Mouse (Mus musculus) CD4-positive helper T cell, adult 2 months (primary cell): ENCODE measurements at regions not wholly inside any gene's neighbourhood (a gene's known extent, or its start where the extent isn't known, plus 50 kb on each side); places are given as distances from the start of the nearest gene placed in this dataset.

Source experiments
- DNase-seq: peaks from one replicate; pipeline ENCODE4 v3.0.0-alpha.2; 2012; ENCODE audit warnings: low read depth, missing footprints, low spot score

- DNase-seq, result no peak
Measured at GRCm38 (mm10) chr14:101382838-101383237, 182.7 kb upstream of the Prr30 start.

GRCm38 (mm10) chr14:101381943-101382342 lies 181.8 kb upstream of the Prr30 start:
- no peak for DNase-seq

- no peak for DNase-seq
Measured at GRCm38 (mm10) chr14:101379663-101380006, 179.5 kb upstream of the Prr30 start.

- DNase-seq, result peak; percentile 6
Measured at GRCm38 (mm10) chr14:101378965-101379662, 179.0 kb upstream of the Prr30 start.

- no peak for DNase-seq
Measured at GRCm38 (mm10) chr14:101378545-101378944, 178.4 kb upstream of the Prr30 start.

- DNase-seq, result no peak
Measured at GRCm38 (mm10) chr14:101376690-101377089, 176.6 kb upstream of the Prr30 start.

- no peak for DNase-seq
Measured at GRCm38 (mm10) chr14:101375833-101376232, 175.7 kb upstream of the Prr30 start.

- DNase-seq, result no peak
Measured at GRCm38 (mm10) chr14:101373864-101374263, 173.7 kb upstream of the Prr30 start.

- no peak for DNase-seq
Measured at GRCm38 (mm10) chr14:101359860-101360259, 159.7 kb upstream of the Prr30 start.

GRCm38 (mm10) chr14:101353009-101353378 lies 152.9 kb upstream of the Prr30 start:
- no peak for DNase-seq

GRCm38 (mm10) chr14:101352046-101353008 lies 152.2 kb upstream of the Prr30 start:
- no peak for DNase-seq

GRCm38 (mm10) chr14:101340331-101340730 lies 140.2 kb upstream of the Prr30 start:
- DNase-seq, result no peak

GRCm38 (mm10) chr14:101332015-101332414 lies 131.9 kb upstream of the Prr30 start:
- DNase-seq, result no peak

- no peak for DNase-seq
Measured at GRCm38 (mm10) chr14:101327421-101327820, 127.3 kb upstream of the Prr30 start.

GRCm38 (mm10) chr14:101326477-101326941 lies 126.4 kb upstream of the Prr30 start:
- no peak for DNase-seq

GRCm38 (mm10) chr14:101323361-101323760 lies 123.2 kb upstream of the Prr30 start:
- no peak for DNase-seq

GRCm38 (mm10) chr14:101307920-101308319 lies 107.8 kb upstream of the Prr30 start:
- DNase-seq, result no peak

GRCm38 (mm10) chr14:101304487-101305032 lies 104.4 kb upstream of the Prr30 start:
- no peak for DNase-seq

- no peak for DNase-seq
Measured at GRCm38 (mm10) chr14:101297841-101298240, 97.7 kb upstream of the Prr30 start.

- DNase-seq, result no peak
Measured at GRCm38 (mm10) chr14:101294693-101295092, 94.6 kb upstream of the Prr30 start.

GRCm38 (mm10) chr14:101287755-101288154 lies 87.6 kb upstream of the Prr30 start:
- no peak for DNase-seq

GRCm38 (mm10) chr14:101269048-101269789 lies 69.1 kb upstream of the Prr30 start:
- DNase-seq, result no peak
